ENCODE assay signal across 10 mouse cellular contexts in the genomic region with DNA sequence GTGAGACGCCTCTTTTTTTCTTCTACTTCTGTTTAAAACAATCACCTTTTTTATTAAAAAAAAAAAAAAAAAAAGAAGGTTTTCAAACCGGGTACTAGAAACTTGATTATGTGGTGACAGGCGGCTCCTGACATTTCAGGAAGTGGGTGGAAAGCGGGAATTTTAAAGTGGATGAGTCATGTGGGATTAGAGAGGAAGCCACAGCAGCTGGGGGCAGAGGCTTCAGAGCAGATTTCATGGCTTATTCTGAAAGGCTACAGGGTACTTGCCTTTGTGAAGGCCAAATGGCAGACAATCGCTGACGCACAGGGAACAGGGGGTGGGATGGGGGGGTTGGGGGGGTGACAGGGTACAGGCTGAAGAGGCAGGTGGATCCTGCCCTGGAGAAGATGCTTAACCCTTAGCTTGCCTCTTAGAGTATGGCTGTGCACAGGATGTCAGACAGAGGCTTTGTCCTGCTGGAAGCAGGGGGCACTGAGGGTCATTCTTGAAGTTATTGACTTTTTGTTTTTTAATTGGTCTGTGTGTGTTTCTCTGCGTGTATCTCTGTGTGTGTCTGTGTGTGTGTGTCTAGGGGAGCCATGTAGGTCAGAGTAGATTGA.
DNase-seq lines count a peak whose midpoint lies in the region; ATAC-seq and TF ChIP-seq lines count a peak whose summit lies in the region.
"Had no signal": no experiment of that assay in that cellular context is flagged by ENCODE, and none has a peak within 500 bp of the region (broad histone marks: within the 10 kb centered on the region; RNA-seq: fewer than 3 reads in every experiment).

No protein-coding gene starts in this region.

- H3K4me1 ChIP-seq in heart, embryonic 13.5 days: peaks cover 5% of the 10 kb centered on the region; the same call in 1 of the 2 replicates
- H3K4me1 ChIP-seq in heart, embryonic 10.5 days: peaks cover 4% of the 10 kb centered on the region; the same call in 1 of the 2 replicates
- H3K4me1 ChIP-seq in midbrain, postnatal 0 days (ENCODE audit: insufficient read depth, low read length): peaks cover 12% of the 10 kb centered on the region; the same call in 1 of the 2 replicates

- ATAC-seq in heart, embryonic 13.5 days (ENCODE audit: extremely low read depth, insufficient number of reproducible peaks, low FRiP score, low TSS enrichment): no peak
- ATAC-seq in common myeloid progenitor, adult 5-6 weeks (replicated peaks; ENCODE audit: low read depth, poor library complexity, severe bottlenecking): peak; percentile 23; the same call in 1 of the 2 replicates
- no peak for ATAC-seq in midbrain, postnatal 0 days (ENCODE audit: low FRiP score)

- WGBS in heart, embryonic 13.5 days: 31% methylated on average over 7 of the region's 7 CpGs
- WGBS in heart, embryonic 10.5 days: 28% methylated on average over 7 of the region's 7 CpGs
- 18% methylated on average over 7 of the region's 7 CpGs for WGBS in midbrain, postnatal 0 days

- no peaks in the 10 kb centered on the region for H3K9me3 ChIP-seq in heart, embryonic 13.5 days
- H3K9me3 ChIP-seq in heart, embryonic 10.5 days: no peaks in the 10 kb centered on the region
- no peaks in the 10 kb centered on the region for H3K9me3 ChIP-seq in midbrain, postnatal 0 days (ENCODE audit: low read length)
- H3K9me3 ChIP-seq: limb, embryonic 15.5 days had no signal

- no peak overlapping the region for H3K27ac ChIP-seq in heart, embryonic 13.5 days (replicated peaks)
- H3K27ac ChIP-seq in heart, embryonic 10.5 days: no peak overlapping the region
- no peak overlapping the region for H3K27ac ChIP-seq in midbrain, postnatal 0 days (ENCODE audit: low read depth, low read length)
- H3K27ac ChIP-seq: limb, embryonic 15.5 days had no signal

- peak overlapping the region; percentile 6; the same call in 1 of the 2 replicates for H3K4me2 ChIP-seq in heart, embryonic 13.5 days
- no peak overlapping the region for H3K4me2 ChIP-seq in midbrain, postnatal 0 days (ENCODE audit: low read depth, low read length, poor library complexity, severe bottlenecking)
- H3K4me2 ChIP-seq: limb, embryonic 15.5 days had no signal

- no peak overlapping the region for H3K4me3 ChIP-seq in heart, embryonic 13.5 days
- H3K4me3 ChIP-seq in heart, embryonic 10.5 days: no peak overlapping the region
- H3K4me3 ChIP-seq in midbrain, postnatal 0 days (ENCODE audit: low read depth, low read length): no peak overlapping the region
- H3K4me3 ChIP-seq: limb, embryonic 15.5 days had no signal

- H3K27me3 ChIP-seq in heart, embryonic 13.5 days (replicated peaks): no peaks in the 10 kb centered on the region
- no peaks in the 10 kb centered on the region for H3K27me3 ChIP-seq in heart, embryonic 10.5 days (ENCODE audit: insufficient read depth, poor library complexity, severe bottlenecking)
- H3K27me3 ChIP-seq in midbrain, postnatal 0 days (ENCODE audit: insufficient read depth, low read length): no peaks in the 10 kb centered on the region
- H3K27me3 ChIP-seq: limb, embryonic 15.5 days had no signal

- H3K36me3 ChIP-seq in heart, embryonic 13.5 days: no peaks in the 10 kb centered on the region
- no peaks in the 10 kb centered on the region for H3K36me3 ChIP-seq in heart, embryonic 10.5 days
- H3K36me3 ChIP-seq in midbrain, postnatal 0 days (ENCODE audit: insufficient read depth, low read length): no peaks in the 10 kb centered on the region
- H3K36me3 ChIP-seq: limb, embryonic 15.5 days had no signal

- TF ChIP-seq CTCF in midbrain, postnatal 0 days (IDR thresholded peaks at IDR 0.05): no peak

- no peak for DNase-seq in heart, embryonic 10.5 days (ENCODE audit: low spot score)
- peak; percentile 27 for DNase-seq in lung, postnatal 10 days
- no peak for DNase-seq in lung, postnatal 4 days
- peak; percentile 16 for DNase-seq in midbrain, postnatal 0 days (ENCODE audit: low spot score)
- DNase-seq in T-cell, adult 2 months (ENCODE audit: low spot score): no peak
- no peak for DNase-seq in layer of hippocampus, adult 9-11 months
- DNase-seq: right cerebral cortex, postnatal 25 days had no signal

- H3K9ac ChIP-seq in heart, embryonic 13.5 days: no peak overlapping the region
- no peak overlapping the region for H3K9ac ChIP-seq in midbrain, postnatal 0 days (replicated peaks; ENCODE audit: low read length, poor library complexity, severe bottlenecking)
- H3K9ac ChIP-seq: limb, embryonic 15.5 days had no signal

Comparison
In these comparisons a context has a peak if more than half of its experiments do, and no peak if none do; other contexts are left out.
1. DNase-seq: peak in lung, postnatal 10 days (single experiment) and midbrain, postnatal 0 days (single experiment); none in heart, embryonic 10.5 days (single experiment), lung, postnatal 4 days (0 of 2), T-cell, adult 2 months (single experiment) and layer of hippocampus, adult 9-11 months (single experiment).